Mouse (Mus musculus) hindbrain, embryonic 11.5 days (tissue): ENCODE data around the gene Prkd2. TPM values are rescaled to one million over a fixed set of nuclear protein-coding genes. Genes with fewer than 3 reads are reported as not detected.

ENCODE experiments used
- ATAC-seq: fragments of 200-750 bp; cut with Nextera tagmentation; 2 replicates; pipeline ENCODE4 v1.8.0; 2017; ENCODE audit warnings: mild to moderate bottlenecking, moderate TSS enrichment, moderate library complexity; ENCODE audit not compliant: low FRiP score
- DNase-seq: peaks from one replicate; pipeline ENCODE4 v3.0.0-alpha.2; 2015; ENCODE audit warnings: low spot score
- H3K27ac ChIP-seq: fragments of 300-500 bp; sonication (generic); 2 replicates; pipeline ENCODE4 v1.5.1; 2014; ENCODE audit warnings: mild to moderate bottlenecking, low read depth, low read length
- H3K27me3 ChIP-seq: fragments of 300-500 bp; sonication (generic); 2 replicates; pipeline ENCODE4 v1.6.1; 2014; ENCODE audit warnings: mild to moderate bottlenecking, low read length, moderate library complexity, mixed read lengths; ENCODE audit not compliant: control insufficient read depth, insufficient read depth
- H3K36me3 ChIP-seq: fragments of 300-500 bp; sonication (generic); 2 replicates; pipeline ENCODE4 v1.6.1; 2014; ENCODE audit warnings: mild to moderate bottlenecking, low read length, moderate library complexity, mixed read lengths; ENCODE audit not compliant: control insufficient read depth, insufficient read depth
- H3K4me1 ChIP-seq: fragments of 300-500 bp; sonication (generic); replicated peaks from 2 replicates; pipeline ENCODE4 v1.6.1; 2014; ENCODE audit warnings: low read length, mixed read lengths; ENCODE audit not compliant: control insufficient read depth, insufficient read depth
- H3K4me2 ChIP-seq: fragments of 300-500 bp; sonication (generic); replicated peaks from 2 replicates; pipeline ENCODE4 v1.6.1; 2014; ENCODE audit warnings: mild to moderate bottlenecking, low read depth, low read length
- H3K4me3 ChIP-seq: fragments of 300-500 bp; sonication (generic); 2 replicates; pipeline ENCODE4 v1.5.1; 2014; ENCODE audit warnings: low read depth, low read length
- H3K9ac ChIP-seq: fragments of 300-500 bp; sonication (generic); 2 replicates; pipeline ENCODE4 v1.6.1; 2014; ENCODE audit warnings: low read depth, low read length
- H3K9me3 ChIP-seq: fragments of 300-500 bp; sonication (generic); 2 replicates; pipeline ENCODE4 v1.6.1; 2016; ENCODE audit warnings: low read length; ENCODE audit not compliant: control insufficient read depth
- WGBS: fragments of 180-500 bp; shearing (Covaris S2); extraction: QIAGEN DNeasy Blood & Tissue Kit; methylation state at CpG from one replicate; pipeline ENCODE4 v1.1.7; 2014; 5-methylcytosine and 5-hydroxymethylcytosine counted together
- polyA plus RNA-seq: library from polyadenylated mRNA; unstranded; fragments of >200 nt; fragmentation: Nextera tagmentation; extraction: Ambion mirVana; gene quantifications from 2 replicates; pipeline ENCODE4 v1.2.1, GENCODE M21; 2014

Prkd2 gene
- polyA plus RNA-seq, 1 experiment from 2014 or later, result 8.8 TPM

DNA sequence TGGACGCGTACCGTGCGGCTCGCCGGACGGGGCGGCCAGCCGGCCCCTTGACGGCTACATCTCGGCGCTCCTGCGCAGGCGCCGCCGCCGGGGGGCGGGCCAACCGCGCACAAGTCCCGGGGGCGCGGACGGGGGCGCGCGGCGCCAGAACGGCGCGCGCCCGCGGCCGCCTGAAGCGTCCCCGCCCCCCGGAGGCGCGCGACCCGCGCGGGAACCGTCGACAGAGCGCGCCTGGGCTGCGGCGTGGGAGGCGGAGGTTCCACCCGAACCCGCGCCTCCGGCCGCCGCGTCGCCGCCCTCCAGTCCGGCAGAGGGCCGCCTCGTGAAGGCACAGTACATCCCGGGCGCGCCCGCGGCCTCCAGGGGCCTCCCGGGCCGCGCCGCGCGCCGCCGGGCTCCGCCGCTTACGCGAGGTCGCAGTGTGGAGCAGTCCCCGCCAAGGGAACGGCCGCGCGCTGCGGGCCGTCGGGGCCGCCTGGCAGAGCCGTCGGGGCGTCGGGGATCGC is 42.6 kb downstream of the Prkd2 start:
- Histone ChIP-seq H3K4me1 (peaks cover 3% of the 10 kb centered on the region; the same call in 1 of the 2 replicates), H3K4me2 (peak overlapping the region; percentile 28), H3K4me3 (peak overlapping the region; percentile 21; the same call in 1 of the 2 replicates), H3K36me3 (peaks cover 7% of the 10 kb centered on the region; the same call in 1 of the 2 replicates), H3K27me3 (peaks cover 38% of the 10 kb centered on the region), H3K9me3 (peaks cover 6% of the 10 kb centered on the region; the same call in 1 of the 2 replicates), H3K9ac (no peak overlapping the region), H3K27ac (no peak overlapping the region; the same call in 1 of the 2 replicates)
- ATAC-seq (no peak), DNase-seq (peak; percentile 46)
- WGBS, result 14% methylated on average over 56 of the region's 95 CpGs

DNA sequence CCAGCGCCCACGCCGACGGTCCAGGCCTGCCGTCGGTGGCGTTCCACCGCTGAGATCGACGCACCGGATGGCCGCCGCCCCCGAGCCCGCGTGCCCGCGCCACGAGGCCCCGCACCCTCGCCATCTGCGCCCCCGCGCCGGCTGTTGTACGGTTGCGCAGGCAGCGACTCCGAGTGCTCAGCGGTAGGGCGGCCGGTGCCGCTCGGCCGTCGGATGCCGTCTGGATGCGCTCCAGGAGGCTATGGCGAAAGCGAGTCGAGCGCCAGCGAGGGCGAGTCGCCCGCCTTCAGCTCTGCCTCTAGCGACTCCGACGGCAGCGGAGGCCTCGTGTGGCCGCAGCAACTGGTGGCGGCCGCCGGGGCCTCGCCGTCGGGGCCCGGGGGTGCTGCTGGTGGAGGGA is 43.2 kb downstream of the Prkd2 start:
- Histone ChIP-seq H3K9ac (no peak overlapping the region), H3K36me3 (peaks cover 7% of the 10 kb centered on the region; the same call in 1 of the 2 replicates), H3K27me3 (peaks cover 41% of the 10 kb centered on the region), H3K4me1 (peaks cover 3% of the 10 kb centered on the region; the same call in 1 of the 2 replicates), H3K27ac (no peak overlapping the region), H3K9me3 (peaks cover 6% of the 10 kb centered on the region; the same call in 1 of the 2 replicates), H3K4me2 (no peak overlapping the region), H3K4me3 (peak overlapping the region; percentile 6; the same call in 1 of the 2 replicates)
- 44% methylated on average over 58 of the region's 59 CpGs for WGBS
- DNase-seq (no peak), ATAC-seq (no peak)

DNA sequence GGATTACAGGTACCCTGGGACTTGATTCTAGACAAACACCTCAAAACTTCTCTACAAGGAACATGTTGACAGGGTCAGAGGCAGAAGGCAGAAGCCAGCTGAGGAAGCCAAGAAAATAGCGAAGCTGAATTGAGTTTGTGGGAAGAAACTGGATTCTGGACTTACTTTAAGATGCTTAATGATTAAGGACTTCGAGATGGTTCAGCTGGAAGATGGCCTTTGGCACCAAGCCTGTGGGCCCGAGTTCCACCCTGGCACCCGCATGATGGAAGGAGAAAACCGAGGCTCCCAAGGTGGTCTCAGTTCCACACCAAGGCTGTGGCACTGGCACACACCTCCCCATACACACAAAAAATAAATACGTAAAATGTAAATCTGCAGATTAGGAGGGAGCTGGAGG is 47.8 kb downstream of the Prkd2 start:
- ATAC-seq (no peak), DNase-seq (no peak)
- Histone ChIP-seq H3K27ac (0 out of 2 replicates have a peak overlapping the region, but pooled peaks have one; percentile 31), H3K9me3 (peaks cover 6% of the 10 kb centered on the region; the same call in 1 of the 2 replicates), H3K4me3 (peak overlapping the region; percentile 14; the same call in 1 of the 2 replicates), H3K36me3 (peaks cover under 1% of the 10 kb centered on the region; the same call in 1 of the 2 replicates), H3K9ac (no peak overlapping the region; the same call in 1 of the 2 replicates), H3K4me2 (no peak overlapping the region), H3K27me3 (peaks cover 33% of the 10 kb centered on the region), H3K4me1 (peaks cover 18% of the 10 kb centered on the region)
- 37% methylated on average over 6 of the region's 6 CpGs for WGBS

DNA sequence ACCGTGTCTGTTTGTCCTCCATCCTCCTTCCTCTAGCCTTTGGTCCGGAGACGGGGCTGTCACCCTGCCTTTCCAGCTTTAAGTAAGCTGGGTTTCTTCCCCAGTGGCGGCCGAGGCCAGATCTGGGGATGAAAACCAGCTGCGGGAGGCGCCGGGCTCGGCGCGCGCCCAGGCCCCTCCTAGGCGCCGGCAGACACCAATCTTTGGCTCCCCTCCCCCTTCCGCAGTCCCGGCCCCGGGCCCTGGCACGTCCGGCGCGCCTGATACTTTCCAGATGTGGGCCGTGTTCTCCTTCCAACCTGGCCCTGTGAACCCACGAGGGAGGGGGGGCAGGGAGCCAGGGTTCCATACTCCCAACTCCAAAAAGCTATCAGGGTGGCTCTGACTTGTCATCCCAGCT is 48.2 kb downstream of the Prkd2 start:
- ATAC-seq, result no peak
- peak overlapping the region; percentile 40 for H3K4me2 ChIP-seq
- WGBS, result 2% methylated on average over 23 of the region's 23 CpGs
- no peak overlapping the region; the same call in 1 of the 2 replicates for H3K9ac ChIP-seq
- DNase-seq, result peak; percentile 74
- H3K27ac ChIP-seq, result 0 out of 2 replicates have a peak overlapping the region, but pooled peaks have one; percentile 31
- H3K4me3 ChIP-seq, result peak overlapping the region; percentile 14; the same call in 1 of the 2 replicates
- H3K4me1 ChIP-seq, result peaks cover 18% of the 10 kb centered on the region
- H3K36me3 ChIP-seq, result no peaks in the 10 kb centered on the region
- peaks cover 3% of the 10 kb centered on the region; the same call in 1 of the 2 replicates for H3K9me3 ChIP-seq
- peaks cover 29% of the 10 kb centered on the region for H3K27me3 ChIP-seq

DNA sequence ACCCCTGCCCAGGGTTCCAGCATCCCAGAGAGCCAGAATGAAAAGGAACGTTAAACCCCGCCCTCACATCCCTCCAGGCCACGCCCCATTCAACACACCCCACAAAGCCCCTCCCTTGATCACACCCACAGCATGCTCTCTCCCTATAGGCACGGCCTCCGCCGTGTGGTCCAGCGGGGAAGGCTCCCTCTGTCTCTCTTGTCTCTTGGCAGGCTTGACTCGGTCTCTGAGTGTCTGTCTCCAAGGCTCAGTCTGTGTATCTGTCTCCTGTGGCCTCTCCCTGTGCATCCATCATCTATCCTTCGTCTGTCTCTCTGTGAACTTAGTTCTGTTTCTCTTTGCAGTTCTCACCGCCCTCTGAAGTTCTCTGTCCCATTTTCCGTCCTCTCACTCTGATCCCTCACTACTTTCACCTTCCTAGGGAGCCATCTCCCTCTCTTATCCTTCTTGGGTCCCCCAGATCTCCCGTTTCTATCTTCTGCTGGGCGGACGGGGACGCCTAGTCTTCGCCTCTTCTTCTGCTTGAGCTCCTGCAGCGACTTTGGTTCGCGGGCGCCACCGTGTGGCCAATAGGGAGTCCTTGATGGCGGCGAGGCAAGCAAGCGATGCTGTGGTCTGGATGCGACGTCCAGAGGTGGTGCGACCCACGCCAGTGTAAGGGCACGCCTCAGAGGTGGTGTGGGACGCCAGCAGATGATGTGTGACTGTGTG is 49.1 kb downstream of the Prkd2 start, which contains the start of gene Gng8:
TSS of gene Gng8 (plus strand) at position 146 of the 711 bp plus-strand sequence.
- Histone ChIP-seq H3K4me1 (peaks cover 18% of the 10 kb centered on the region), H3K4me2 (peak within 1 kb of the TSS; percentile 40), H3K27ac (peak within 1 kb of the TSS; percentile 31; the same call in 1 of the 2 replicates), H3K4me3 (peak within 1 kb of the TSS; percentile 14), H3K9ac (no peak within 1 kb of the TSS; the same call in 1 of the 2 replicates), H3K27me3 (peaks cover 22% of the 10 kb centered on the region), H3K36me3 (no peaks in the 10 kb centered on the region), H3K9me3 (no peaks in the 10 kb centered on the region)
- ATAC-seq (peak; percentile 81), DNase-seq (peak; percentile 96)
- under 1% methylated on average over 30 of the region's 30 CpGs for WGBS

DNA sequence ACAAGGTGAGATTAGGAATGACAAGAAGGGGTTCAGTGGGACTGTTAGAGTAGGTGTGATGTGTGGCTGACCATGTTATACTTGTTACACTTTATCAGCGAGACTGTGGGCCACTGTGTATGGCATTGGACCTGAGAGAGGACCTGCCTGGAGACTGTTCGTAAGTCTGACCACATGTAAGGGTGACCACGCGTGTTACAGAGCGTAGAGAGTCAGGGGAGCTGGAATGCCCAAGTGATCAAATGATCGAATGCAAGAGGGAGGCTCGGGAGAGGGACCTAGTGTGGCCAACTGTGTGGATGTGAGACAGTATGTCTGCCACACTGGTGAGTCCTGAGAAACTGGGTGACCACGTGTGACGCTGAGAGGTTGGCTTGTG is 49.6 kb downstream of the Prkd2 start:
- no peak overlapping the region for H3K9ac ChIP-seq
- no peak overlapping the region for H3K27ac ChIP-seq
- ATAC-seq (peak; percentile 15; the same call in 1 of the 2 replicates), DNase-seq (no peak)
- H3K4me2 ChIP-seq, result peak overlapping the region; percentile 40; the same call in 1 of the 2 replicates
- peaks cover 21% of the 10 kb centered on the region for H3K27me3 ChIP-seq
- WGBS, result 48% methylated on average over 9 of the region's 9 CpGs
- H3K4me3 ChIP-seq, result no peak overlapping the region
- no peaks in the 10 kb centered on the region for H3K36me3 ChIP-seq
- no peaks in the 10 kb centered on the region for H3K9me3 ChIP-seq
- peaks cover 18% of the 10 kb centered on the region for H3K4me1 ChIP-seq

DNA sequence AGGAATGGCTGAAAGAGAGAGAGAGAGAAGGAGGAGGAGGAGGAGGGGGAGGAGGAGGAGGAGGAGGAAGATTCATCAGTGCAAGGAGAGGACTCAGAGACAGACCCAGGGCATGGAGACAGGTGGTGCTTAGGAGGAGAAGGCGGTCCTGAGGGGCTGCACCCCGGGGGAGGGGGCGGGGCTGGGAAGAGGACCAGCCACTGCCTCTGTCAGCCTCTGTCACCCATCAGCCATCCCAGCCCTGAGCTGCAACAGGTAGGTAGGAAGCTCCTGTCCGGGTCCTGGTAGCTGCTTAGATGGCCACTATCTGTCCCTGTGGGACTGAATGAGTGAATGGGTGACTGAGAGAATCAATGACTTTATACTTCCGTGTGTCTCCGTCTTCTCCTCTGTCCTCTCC is 50.9 kb downstream of the Prkd2 start:
- H3K4me3 ChIP-seq, result no peak overlapping the region
- peaks cover 18% of the 10 kb centered on the region for H3K4me1 ChIP-seq
- 8% methylated on average over 6 of the region's 6 CpGs for WGBS
- peak overlapping the region; percentile 13; the same call in 1 of the 2 replicates for H3K4me2 ChIP-seq
- ATAC-seq (no peak), DNase-seq (no peak)
- no peaks in the 10 kb centered on the region for H3K36me3 ChIP-seq
- no peak overlapping the region for H3K9ac ChIP-seq
- H3K9me3 ChIP-seq, result no peaks in the 10 kb centered on the region
- H3K27ac ChIP-seq, result no peak overlapping the region
- H3K27me3 ChIP-seq, result peaks cover 19% of the 10 kb centered on the region

DNA sequence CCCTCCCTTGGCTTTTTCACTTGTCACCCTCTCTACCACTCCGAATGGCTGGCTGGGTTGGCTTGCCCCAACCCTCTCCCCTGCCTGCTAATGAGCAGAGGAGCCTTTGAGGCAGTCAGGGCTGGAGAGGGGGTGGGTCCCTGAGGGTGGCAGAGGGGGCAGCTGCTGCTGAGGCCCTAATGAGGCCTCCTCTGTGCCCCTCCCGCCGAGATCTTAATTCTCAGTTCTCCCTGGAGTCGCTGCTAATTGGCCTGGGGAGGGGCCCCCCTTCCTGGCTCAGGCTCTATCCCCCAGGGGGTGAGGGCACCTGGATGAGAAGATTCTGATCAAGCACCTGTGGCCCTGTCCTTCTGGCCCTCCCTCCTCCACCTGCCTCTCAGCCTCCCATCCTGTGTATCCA is 51.6 kb downstream of the Prkd2 start:
- H3K27me3 ChIP-seq, result peaks cover 19% of the 10 kb centered on the region
- H3K27ac ChIP-seq, result peak overlapping the region; percentile 62; the same call in 1 of the 2 replicates
- H3K9ac ChIP-seq, result no peak overlapping the region
- H3K4me3 ChIP-seq, result no peak overlapping the region
- peak overlapping the region; percentile 13; the same call in 1 of the 2 replicates for H3K4me2 ChIP-seq
- no peaks in the 10 kb centered on the region for H3K36me3 ChIP-seq
- ATAC-seq (peak; percentile 54), DNase-seq (peak; percentile 55)
- H3K9me3 ChIP-seq, result no peaks in the 10 kb centered on the region
- H3K4me1 ChIP-seq, result peaks cover 18% of the 10 kb centered on the region
- 0% methylated on average over 4 of the region's 4 CpGs for WGBS
